In genomic region chr16:96398806-96399205, GRCm38 (mm10) we compare ENCODE assay signal across 18 mouse cellular contexts. TPM values are rescaled to one million over a fixed set of nuclear protein-coding genes. Genes with fewer than 3 reads are reported as not detected.
DNase-seq lines count a peak whose midpoint lies in the region.
"Had no signal": no experiment of that assay in that cellular context is flagged by ENCODE, and none has a peak within 500 bp of the region (broad histone marks: within the 10 kb centered on the region; RNA-seq: fewer than 3 reads in every experiment).

No protein-coding gene starts in this region.

- DNase-seq in heart, adult 11 months, result peak; percentile 63
- no peak for DNase-seq in heart, adult 18-20 months
- DNase-seq in MN1 (ENCODE audit: low spot score), result peak; percentile 68
- DNase-seq in right cerebral cortex, postnatal 4 days, result no peak
- DNase-seq: adrenal gland, adult 2 months; adrenal gland, adult 8-10 months; adrenal gland, postnatal 10 days; adrenal gland, postnatal 14 days; adrenal gland, postnatal 25 days; adrenal gland, postnatal 36 days; B cell, adult 2 months; cerebellum, adult 11 months; cerebellum, adult 11-12 months; cerebellum, adult 18-20 months; cerebellum, adult 2 months had no signal

RNA-seq across cellular contexts. Expression of gene Itgb2l, which starts 44.6 kb away (rescaled TPM):
- total RNA-seq in heart, adult 18-20 months (2021), result not detected
- total RNA-seq: adrenal gland, adult 18-20 months; adrenal gland, adult 2 months; adrenal gland, adult 8-10 months; adrenal gland, postnatal 25 days; adrenal gland, postnatal 36 days; ES-E14; MEL had no signal

Comparison
In these comparisons a context has a peak if more than half of its experiments do, and no peak if none do; other contexts are left out.
1. DNase-seq: peak in heart, adult 11 months (single experiment) and MN1 (single experiment); none in heart, adult 18-20 months (0 of 2) and right cerebral cortex, postnatal 4 days (single experiment).